Mouse (Mus musculus): Measurements from ENCODE around the gene Odf2. TPM values are rescaled to one million over a fixed set of nuclear protein-coding genes. Genes with fewer than 3 reads are reported as not detected.

Odf2 gene
- total RNA-seq, 2 experiments from 2014 or later: 113 to 127 TPM

- DNase-seq (ENCODE audit: low spot score in 2 of 2): no peak
These were observed 35.3 kb upstream of the Odf2 start for GRCm38 (mm10) chr2:29853736-29854135.

GRCm38 (mm10) chr2:29855585-29856210 is 33.3 kb upstream of the Odf2 start:
- Histone ChIP-seq H3K27ac (peak overlapping the region; percentile 74), H3K4me3 (no peak overlapping the region)
- TF ChIP-seq CTCF (conservative IDR thresholded peaks at IDR 0.05): no peak
- DNase-seq (ENCODE audit: low spot score in 2 of 2): no peak

More at GRCm38 (mm10) chr2:29853736-29854135, 35.3 kb upstream of the Odf2 start:
- Histone ChIP-seq H3K4me3 (no peak overlapping the region), H3K27ac (peak overlapping the region; percentile 74)
- no peak for TF ChIP-seq CTCF (conservative IDR thresholded peaks at IDR 0.05)

- Histone ChIP-seq H3K4me3 (no peak overlapping the region), H3K27ac (peak overlapping the region; percentile 74)
- no peak for DNase-seq (ENCODE audit: low spot score in 2 of 2)
- no peak for TF ChIP-seq CTCF (conservative IDR thresholded peaks at IDR 0.05)
These were observed 32.4 kb upstream of the Odf2 start for GRCm38 (mm10) chr2:29856451-29857260.

GRCm38 (mm10) chr2:29857341-29857740 is 31.7 kb upstream of the Odf2 start:
- TF ChIP-seq CTCF (conservative IDR thresholded peaks at IDR 0.05): peak; percentile 28
- peak overlapping the region; percentile 72 for H3K27ac ChIP-seq
- DNase-seq (ENCODE audit: low spot score in 2 of 2): no peak
- H3K4me3 ChIP-seq: no peak overlapping the region

- Histone ChIP-seq H3K4me3 (no peak overlapping the region), H3K27ac (peak overlapping the region; percentile 72)
- no peak for TF ChIP-seq CTCF (conservative IDR thresholded peaks at IDR 0.05)
- no peak for DNase-seq (ENCODE audit: low spot score in 2 of 2)
These were observed 31.1 kb upstream of the Odf2 start for GRCm38 (mm10) chr2:29857967-29858366.

- peak in 1 of 2 experiments; percentile 70 for DNase-seq (ENCODE audit: low spot score in 2 of 2)
- Histone ChIP-seq H3K4me3 (no peak overlapping the region), H3K27ac (peak overlapping the region; percentile 72)
- peak; percentile 90 for TF ChIP-seq CTCF (conservative IDR thresholded peaks at IDR 0.05)
These were observed 30.1 kb upstream of the Odf2 start for GRCm38 (mm10) chr2:29858748-29859473.

GRCm38 (mm10) chr2:29865125-29865524 is 23.9 kb upstream of the Odf2 start:
- no peak for DNase-seq (ENCODE audit: low spot score in 2 of 2)
- Histone ChIP-seq H3K4me3 (no peak overlapping the region), H3K27ac (no peak overlapping the region)
- no peak for TF ChIP-seq CTCF (conservative IDR thresholded peaks at IDR 0.05)

- peak; percentile 86 to 88 for DNase-seq (ENCODE audit: low spot score in 2 of 2)
- TF ChIP-seq CTCF (conservative IDR thresholded peaks at IDR 0.05): peak; percentile 99
- peak within 1 kb of the TSS; percentile 68 for H3K4me3 ChIP-seq
- peak within 1 kb of the TSS; percentile 56 for H3K27ac ChIP-seq
These were observed 19.9 kb upstream of the Odf2 start, which contains the start of gene Cercam for GRCm38 (mm10) chr2:29868949-29869645. Gene Cercam, plus strand, starts transcription at chr2:29869164.

- no peak for TF ChIP-seq CTCF (conservative IDR thresholded peaks at IDR 0.05)
- Histone ChIP-seq H3K27ac (peak overlapping the region; percentile 56), H3K4me3 (peak overlapping the region; percentile 68)
- no peak for DNase-seq (ENCODE audit: low spot score in 2 of 2)
These were observed 19.2 kb upstream of the Odf2 start for GRCm38 (mm10) chr2:29869646-29870451.

- H3K27ac ChIP-seq: peak overlapping the region; percentile 46; the same call in 1 of the 2 replicates
- DNase-seq (ENCODE audit: low spot score in 2 of 2): no peak
- TF ChIP-seq CTCF (conservative IDR thresholded peaks at IDR 0.05): 0 out of 2 replicates have a peak, but pooled peaks have one; percentile 8
- H3K4me3 ChIP-seq: no peak overlapping the region
These were observed 16.3 kb upstream of the Odf2 start for GRCm38 (mm10) chr2:29872581-29873295.

GRCm38 (mm10) chr2:29873801-29874200 is 15.2 kb upstream of the Odf2 start:
- no peak for TF ChIP-seq CTCF (conservative IDR thresholded peaks at IDR 0.05)
- no peak overlapping the region for H3K4me3 ChIP-seq
- H3K27ac ChIP-seq: no peak overlapping the region
- no peak for DNase-seq (ENCODE audit: low spot score in 2 of 2)
